Mouse (Mus musculus): ENCODE data around the gene Nek2. TPM values are rescaled to one million over a fixed set of nuclear protein-coding genes. Genes with fewer than 3 reads are reported as not detected.

The Nek2 gene
- polyA plus RNA-seq, 1 experiment from 2014 or later, result 31.4 TPM

DNA sequence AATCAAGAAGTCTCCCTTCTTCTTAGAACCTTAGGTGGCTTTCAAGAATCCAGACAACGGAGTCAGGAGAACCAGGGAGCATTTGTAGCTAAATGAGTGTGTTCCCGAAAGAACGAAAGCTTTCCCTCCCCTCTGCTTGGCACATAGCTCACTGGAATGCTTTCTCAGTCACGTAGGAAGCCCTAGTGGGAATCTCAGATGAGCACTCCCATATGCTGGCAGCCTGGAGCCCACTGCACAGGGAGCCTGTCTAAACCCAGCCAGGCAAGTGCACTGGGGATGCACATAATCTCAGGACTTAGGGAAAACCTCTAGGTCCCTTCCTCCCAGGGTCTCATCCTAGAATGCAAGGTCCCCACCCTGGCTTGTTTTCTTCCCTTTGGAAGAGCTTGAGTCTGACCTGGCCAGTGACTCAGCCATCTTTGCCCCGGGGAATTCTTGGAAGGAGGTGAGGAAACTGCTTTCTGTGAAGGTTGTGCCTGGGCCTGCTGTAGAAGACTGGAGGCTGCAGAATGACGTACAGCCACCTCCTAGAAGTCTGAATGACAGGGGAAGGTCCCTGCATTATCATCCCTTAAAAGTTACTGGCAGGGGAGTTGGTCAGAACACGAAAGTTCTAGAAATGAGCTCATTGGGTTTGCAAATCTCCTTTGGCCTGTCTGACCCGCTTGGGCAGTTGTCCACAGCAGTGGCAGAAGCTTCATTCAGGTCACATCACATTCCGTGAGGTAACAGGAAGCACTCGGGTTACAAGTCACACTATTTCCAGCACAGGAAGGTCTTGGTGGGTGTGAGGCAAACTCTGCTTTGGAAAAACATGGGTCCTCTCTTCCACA, 18.2 kb upstream of the Nek2 start:
- Histone ChIP-seq H3K27ac (no peak overlapping the region), H3K27me3 (replicated peaks) (no peaks in the 10 kb centered on the region), H3K36me3 (no peaks in the 10 kb centered on the region), H3K9ac (no peak overlapping the region), H3K9me3 (no peaks in the 10 kb centered on the region), H3K4me3 (no peak overlapping the region), H3K4me2 (replicated peaks) (no peak overlapping the region), H3K4me1 (no peaks in the 10 kb centered on the region)
- ATAC-seq (ENCODE audit: low FRiP score, low read depth), result no peak
- 80% methylated on average over 10 of the region's 10 CpGs for WGBS

DNA sequence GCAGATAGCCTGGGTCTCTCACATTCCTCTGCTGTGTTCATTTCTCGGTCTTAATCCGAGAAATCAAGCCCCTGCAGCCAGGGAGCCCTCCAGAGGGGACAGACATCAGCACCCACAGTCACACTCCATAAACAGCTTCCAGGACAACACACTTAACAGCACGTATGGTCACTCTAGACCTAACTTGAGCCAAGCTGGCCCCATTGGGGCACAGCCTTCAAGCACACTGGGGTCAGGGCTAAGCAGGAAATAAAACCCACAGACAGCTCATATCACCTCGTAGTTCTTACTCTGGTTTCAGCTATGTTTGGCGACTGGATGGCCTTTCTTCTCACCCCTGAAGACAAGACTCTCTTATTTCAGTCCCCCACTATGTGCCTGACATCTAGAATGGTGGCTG, 16.5 kb upstream of the Nek2 start:
- Histone ChIP-seq H3K4me3 (no peak overlapping the region), H3K4me1 (no peaks in the 10 kb centered on the region; the same call in 1 of the 2 replicates), H3K9me3 (no peaks in the 10 kb centered on the region), H3K9ac (no peak overlapping the region), H3K36me3 (no peaks in the 10 kb centered on the region), H3K27me3 (replicated peaks) (no peaks in the 10 kb centered on the region), H3K27ac (no peak overlapping the region), H3K4me2 (replicated peaks) (no peak overlapping the region)
- ATAC-seq (ENCODE audit: low FRiP score, low read depth), result no peak
- WGBS, result 72% methylated on average over 5 of the region's 5 CpGs

DNA sequence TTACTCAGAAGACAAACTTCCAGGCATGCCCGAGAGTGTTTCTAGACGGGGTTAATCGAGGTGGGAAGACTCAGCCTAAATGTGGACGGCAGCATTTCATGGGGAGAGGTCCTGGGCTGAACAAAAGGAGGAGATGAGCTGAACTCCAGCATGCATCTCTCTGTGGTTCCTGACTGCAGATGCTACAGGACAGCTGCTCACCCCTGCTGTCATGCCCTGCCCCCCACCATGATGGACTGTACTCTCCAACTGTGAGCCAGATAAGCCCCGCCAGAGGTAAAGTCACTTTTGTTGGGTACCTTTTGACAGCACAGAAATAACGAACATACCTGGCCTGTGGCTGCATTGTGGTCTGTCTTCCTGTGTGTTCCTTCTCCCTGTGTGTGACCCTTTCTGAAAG, 15.5 kb upstream of the Nek2 start:
- WGBS, result 87% methylated on average over 6 of the region's 6 CpGs

DNA sequence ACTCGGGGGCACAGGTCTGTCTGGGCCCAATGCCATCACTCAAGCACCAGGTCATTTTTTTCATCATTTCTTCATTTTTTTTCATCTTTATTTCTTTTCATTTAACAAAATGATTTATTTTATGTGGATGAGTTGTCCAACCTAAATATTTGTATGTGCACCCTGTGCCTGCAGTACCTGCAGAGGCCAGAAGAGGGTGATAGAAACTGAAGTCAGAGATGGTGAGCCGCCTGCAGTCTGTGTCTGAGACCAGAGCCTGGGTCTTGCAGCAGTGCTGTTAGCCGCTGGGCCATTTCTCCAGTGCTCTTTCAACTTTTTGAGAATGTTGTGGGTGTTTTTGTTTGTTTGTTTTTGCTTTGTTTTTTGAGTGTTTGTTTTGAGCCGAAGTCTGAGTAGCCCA, 14.5 kb upstream of the Nek2 start:
- H3K9me3 ChIP-seq, result no peaks in the 10 kb centered on the region
- H3K9ac ChIP-seq, result no peak overlapping the region
- H3K4me2 ChIP-seq (replicated peaks), result no peak overlapping the region
- H3K36me3 ChIP-seq, result no peaks in the 10 kb centered on the region
- H3K27ac ChIP-seq, result no peak overlapping the region
- WGBS, result 91% methylated on average over 4 of the region's 4 CpGs
- H3K4me3 ChIP-seq, result no peak overlapping the region
- no peaks in the 10 kb centered on the region; the same call in 1 of the 2 replicates for H3K4me1 ChIP-seq
- no peak for ATAC-seq (ENCODE audit: low FRiP score, low read depth)
- no peaks in the 10 kb centered on the region for H3K27me3 ChIP-seq (replicated peaks)

More for the DNA sequence above, 15.5 kb upstream of the Nek2 start:
- H3K4me1 ChIP-seq, result no peaks in the 10 kb centered on the region; the same call in 1 of the 2 replicates
- H3K27me3 ChIP-seq (replicated peaks), result no peaks in the 10 kb centered on the region
- H3K9me3 ChIP-seq, result no peaks in the 10 kb centered on the region
- H3K36me3 ChIP-seq, result no peaks in the 10 kb centered on the region
- H3K4me3 ChIP-seq, result no peak overlapping the region
- H3K9ac ChIP-seq, result no peak overlapping the region
- ATAC-seq (ENCODE audit: low FRiP score, low read depth), result no peak
- H3K4me2 ChIP-seq (replicated peaks), result no peak overlapping the region
- no peak overlapping the region for H3K27ac ChIP-seq

DNA sequence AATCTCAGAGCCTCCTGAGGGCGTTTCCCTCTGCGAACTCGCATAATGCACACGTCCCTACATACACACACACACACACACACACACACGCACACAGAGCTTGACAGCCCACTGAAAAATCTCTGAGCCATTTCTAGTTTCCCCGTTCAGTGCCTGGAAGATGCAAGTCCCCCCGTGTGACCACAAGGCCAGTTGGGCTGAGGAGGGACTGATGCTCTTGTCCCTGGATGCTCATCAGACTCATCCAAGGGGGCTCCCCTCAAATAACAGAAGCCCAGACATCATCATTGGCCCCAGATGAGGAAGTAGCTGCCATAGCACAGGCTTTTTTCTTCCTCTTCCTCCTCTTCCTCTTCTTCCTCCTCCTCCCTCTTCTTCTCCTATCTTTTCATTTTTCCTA, 13.3 kb upstream of the Nek2 start:
- WGBS, result 88% methylated on average over 7 of the region's 7 CpGs
- Histone ChIP-seq H3K9me3 (no peaks in the 10 kb centered on the region), H3K36me3 (no peaks in the 10 kb centered on the region), H3K27ac (no peak overlapping the region), H3K9ac (no peak overlapping the region), H3K4me3 (no peak overlapping the region), H3K27me3 (replicated peaks) (no peaks in the 10 kb centered on the region), H3K4me1 (no peaks in the 10 kb centered on the region; the same call in 1 of the 2 replicates), H3K4me2 (replicated peaks) (no peak overlapping the region)
- no peak for ATAC-seq (ENCODE audit: low FRiP score, low read depth)

DNA sequence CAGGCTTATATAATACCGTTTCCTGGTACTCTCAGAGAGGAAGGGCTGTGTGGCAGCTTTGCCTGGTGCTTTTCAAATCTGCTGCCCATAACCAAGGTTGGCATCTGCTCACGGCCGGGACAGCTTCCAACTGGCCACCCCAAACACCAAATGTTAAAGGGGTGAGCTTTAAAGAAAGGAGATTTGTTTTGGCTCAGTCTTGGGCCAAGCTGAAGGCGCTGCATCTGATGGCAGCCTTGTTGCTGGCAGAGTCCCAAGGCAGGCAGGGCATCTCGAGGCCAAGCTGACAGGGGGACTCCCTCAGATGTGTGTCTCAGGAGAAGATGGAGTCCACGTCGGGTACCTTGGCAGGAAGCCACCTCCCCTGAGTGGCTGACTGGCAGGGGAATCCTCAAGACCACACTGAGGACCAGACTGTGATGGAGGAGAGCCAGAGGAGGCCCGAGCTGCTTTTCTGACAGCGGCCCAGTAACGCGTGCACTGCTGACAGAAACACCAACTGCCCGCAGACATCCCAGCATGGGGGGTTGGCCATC, 12.5 kb upstream of the Nek2 start:
- no peak overlapping the region for H3K4me3 ChIP-seq
- no peak overlapping the region for H3K9ac ChIP-seq
- H3K4me1 ChIP-seq, result no peaks in the 10 kb centered on the region; the same call in 1 of the 2 replicates
- H3K27ac ChIP-seq, result no peak overlapping the region
- H3K27me3 ChIP-seq (replicated peaks), result no peaks in the 10 kb centered on the region
- WGBS, result 86% methylated on average over 12 of the region's 12 CpGs
- no peak overlapping the region for H3K4me2 ChIP-seq (replicated peaks)
- H3K36me3 ChIP-seq, result no peaks in the 10 kb centered on the region
- no peaks in the 10 kb centered on the region for H3K9me3 ChIP-seq
- no peak for ATAC-seq (ENCODE audit: low FRiP score, low read depth)

GRCm38 (mm10) chr1:191811774-191812173, 9.5 kb upstream of the Nek2 start:
- no peak for ATAC-seq (ENCODE audit: low FRiP score, low read depth)
- no peak overlapping the region for H3K27ac ChIP-seq
- no peaks in the 10 kb centered on the region for H3K27me3 ChIP-seq (replicated peaks)
- 92% methylated on average over 12 of the region's 12 CpGs for WGBS
- H3K4me3 ChIP-seq, result no peak overlapping the region
- no peak overlapping the region for H3K9ac ChIP-seq
- H3K4me2 ChIP-seq (replicated peaks), result no peak overlapping the region
- H3K36me3 ChIP-seq, result no peaks in the 10 kb centered on the region
- H3K9me3 ChIP-seq, result no peaks in the 10 kb centered on the region
- H3K4me1 ChIP-seq, result no peaks in the 10 kb centered on the region; the same call in 1 of the 2 replicates

DNA sequence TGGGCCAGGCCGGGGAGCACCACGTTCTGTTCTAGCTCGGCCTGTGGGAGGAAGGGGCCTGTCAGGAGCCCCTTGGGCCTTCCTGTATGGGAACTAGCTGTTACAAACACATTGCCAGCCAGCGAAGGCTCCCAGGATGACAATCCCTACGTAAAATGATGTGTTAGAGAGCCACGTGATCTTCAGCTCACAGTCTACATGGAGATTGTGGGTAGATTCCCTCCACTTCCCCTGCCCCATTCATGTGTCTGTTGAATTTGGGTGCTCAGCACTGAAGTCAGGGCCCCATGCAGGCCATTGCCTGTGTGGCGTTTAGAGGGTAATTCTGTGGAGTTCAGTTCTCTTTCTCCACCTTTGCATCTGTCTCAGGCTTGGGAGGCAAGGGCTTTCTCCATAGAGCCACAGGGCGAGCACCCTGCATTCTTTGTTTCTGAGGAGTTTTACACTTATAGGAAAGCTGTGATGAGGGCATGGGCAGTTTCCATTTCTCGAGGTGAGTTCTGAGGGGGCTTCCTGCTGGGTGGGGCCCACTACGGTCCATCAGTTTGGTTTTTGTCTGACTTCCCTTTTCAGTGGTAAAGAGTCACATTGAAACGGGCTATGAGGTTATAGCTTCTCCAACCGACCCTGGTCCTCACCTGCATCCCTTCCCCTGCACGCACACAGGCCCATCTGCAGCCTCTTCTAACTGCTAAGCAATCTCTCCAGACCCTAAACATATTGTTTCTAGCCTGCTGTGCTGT, 8.1 kb upstream of the Nek2 start:
- no peak overlapping the region for H3K4me3 ChIP-seq
- H3K4me2 ChIP-seq (replicated peaks), result no peak overlapping the region
- no peaks in the 10 kb centered on the region; the same call in none of the 2 replicates for H3K4me1 ChIP-seq
- no peak for ATAC-seq (ENCODE audit: low FRiP score, low read depth)
- H3K9me3 ChIP-seq, result no peaks in the 10 kb centered on the region
- H3K27me3 ChIP-seq (replicated peaks), result no peaks in the 10 kb centered on the region
- H3K36me3 ChIP-seq, result no peaks in the 10 kb centered on the region
- H3K27ac ChIP-seq, result no peak overlapping the region
- WGBS, result 86% methylated on average over 13 of the region's 13 CpGs
- H3K9ac ChIP-seq, result no peak overlapping the region

- H3K27ac ChIP-seq, result no peak overlapping the region
- no peak for ATAC-seq (ENCODE audit: low FRiP score, low read depth)
- no peaks in the 10 kb centered on the region for H3K9me3 ChIP-seq
- H3K4me3 ChIP-seq, result no peak overlapping the region
- no peak overlapping the region for H3K4me2 ChIP-seq (replicated peaks)
- no peaks in the 10 kb centered on the region; the same call in 1 of the 2 replicates for H3K4me1 ChIP-seq
- H3K9ac ChIP-seq, result no peak overlapping the region
- no peaks in the 10 kb centered on the region for H3K27me3 ChIP-seq (replicated peaks)
- WGBS, result 83% methylated on average over 4 of the region's 4 CpGs
- H3K36me3 ChIP-seq, result no peaks in the 10 kb centered on the region
Measured at GRCm38 (mm10) chr1:191814240-191814639, 7.0 kb upstream of the Nek2 start.

DNA sequence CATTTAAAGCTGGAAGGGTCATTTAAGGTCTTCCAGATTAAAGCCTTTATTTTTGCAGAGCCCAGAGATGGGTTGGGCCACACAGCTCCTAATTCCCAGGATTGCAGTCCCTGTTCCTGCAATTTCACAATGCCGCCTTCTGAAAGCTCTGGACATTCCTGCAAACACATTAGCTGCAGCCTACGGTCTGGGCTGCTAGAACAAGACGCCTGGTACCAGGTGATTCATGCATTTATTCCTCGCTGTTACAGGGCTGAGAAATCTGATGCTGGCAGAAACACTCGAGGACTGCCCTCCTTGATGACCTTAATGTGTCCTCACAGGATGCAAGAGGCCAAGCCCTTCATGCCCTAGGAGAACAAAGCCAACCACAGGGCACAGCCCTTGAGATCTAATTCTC, 6.3 kb upstream of the Nek2 start:
- Histone ChIP-seq H3K4me3 (no peak overlapping the region), H3K4me2 (replicated peaks) (no peak overlapping the region), H3K9me3 (no peaks in the 10 kb centered on the region), H3K9ac (no peak overlapping the region), H3K36me3 (no peaks in the 10 kb centered on the region), H3K27me3 (replicated peaks) (no peaks in the 10 kb centered on the region), H3K4me1 (no peaks in the 10 kb centered on the region; the same call in 1 of the 2 replicates), H3K27ac (no peak overlapping the region)
- no peak for ATAC-seq (ENCODE audit: low FRiP score, low read depth)
- 55% methylated on average over 5 of the region's 5 CpGs for WGBS

- H3K9ac ChIP-seq, result no peak overlapping the region
- no peak for ATAC-seq (ENCODE audit: low FRiP score, low read depth)
- WGBS, result 81% methylated on average over 3 of the region's 3 CpGs
- no peaks in the 10 kb centered on the region for H3K9me3 ChIP-seq
- H3K27ac ChIP-seq, result no peak overlapping the region
- H3K4me3 ChIP-seq, result no peak overlapping the region
- peaks cover 5% of the 10 kb centered on the region for H3K4me1 ChIP-seq
- no peak overlapping the region for H3K4me2 ChIP-seq (replicated peaks)
- no peaks in the 10 kb centered on the region for H3K36me3 ChIP-seq
- no peaks in the 10 kb centered on the region for H3K27me3 ChIP-seq (replicated peaks)
Measured at GRCm38 (mm10) chr1:191816596-191816995, 4.6 kb upstream of the Nek2 start.

DNA sequence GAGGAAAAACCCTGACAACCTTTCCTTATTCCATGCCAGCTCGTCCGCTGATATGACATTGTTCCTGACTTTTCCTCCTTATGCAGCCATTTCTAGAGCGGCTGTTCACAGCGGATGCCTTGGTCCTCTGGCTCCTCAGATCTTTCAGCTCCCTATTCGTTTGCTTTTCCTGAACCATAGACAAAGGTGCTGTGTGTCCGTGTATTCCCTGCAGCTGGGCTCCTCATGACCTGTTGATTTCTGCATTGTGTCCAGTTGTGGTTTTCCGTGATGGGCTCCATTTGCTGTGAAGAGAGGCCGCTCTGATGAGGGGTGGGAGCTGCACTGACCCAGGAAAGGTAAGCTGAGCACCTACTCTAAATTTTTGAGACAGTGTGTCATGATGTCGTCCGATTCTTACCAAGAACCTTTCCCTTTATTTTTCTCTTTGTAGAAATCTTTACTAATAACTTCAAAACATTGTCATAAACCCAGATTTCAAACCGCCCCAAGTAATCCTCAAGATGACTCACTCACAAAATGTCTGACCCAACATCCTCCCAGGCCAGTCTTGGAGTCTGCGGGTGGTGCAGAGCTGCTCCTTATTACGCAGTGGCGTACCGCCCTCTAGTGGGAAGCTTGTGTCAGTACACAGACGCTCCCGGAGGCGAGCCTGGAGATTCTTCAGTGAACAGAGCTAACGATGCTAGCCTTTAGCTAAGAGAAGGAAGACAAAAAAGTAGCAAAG, 3.7 kb upstream of the Nek2 start:
- 41% methylated on average over 19 of the region's 19 CpGs for WGBS
- Histone ChIP-seq H3K27ac (no peak overlapping the region), H3K27me3 (replicated peaks) (no peaks in the 10 kb centered on the region), H3K9me3 (no peaks in the 10 kb centered on the region), H3K4me3 (no peak overlapping the region), H3K4me2 (replicated peaks) (no peak overlapping the region), H3K4me1 (peaks cover 15% of the 10 kb centered on the region), H3K9ac (no peak overlapping the region), H3K36me3 (no peaks in the 10 kb centered on the region)
- ATAC-seq (ENCODE audit: low FRiP score, low read depth), result no peak; the same call in 1 of the 2 replicates
